Mouse (Mus musculus) left cerebral cortex, adult 18-20 months (tissue): ENCODE measurements at regions not wholly inside any gene's neighbourhood (a gene's known extent, or its start where the extent isn't known, plus 50 kb on each side); places are given as distances from the start of the nearest gene placed in this dataset.

Experiments used
- DNase-seq, 2 experiments: peaks; one replicate each; pipeline ENCODE4 v3.0.0; 2021 to 2022; ENCODE audit warnings: low spot score in 2 of 2, mixed read lengths in 1 of 2

GRCm38 (mm10) chr3:143822564-143823394 lies 382.2 kb downstream of the Lmo4 start:
- no peak for DNase-seq

GRCm38 (mm10) chr3:143807544-143807943 lies 397.5 kb downstream of the Lmo4 start:
- no peak for DNase-seq

- DNase-seq, result no peak
Observed at GRCm38 (mm10) chr3:143806940-143807339, 398.1 kb downstream of the Lmo4 start.

- DNase-seq, result no peak
Observed at GRCm38 (mm10) chr3:143797850-143798249, 407.2 kb downstream of the Lmo4 start.

GRCm38 (mm10) chr3:143790905-143791304 lies 414.1 kb downstream of the Lmo4 start:
- no peak for DNase-seq

GRCm38 (mm10) chr3:143789932-143790570 lies 415.0 kb downstream of the Lmo4 start:
- no peak for DNase-seq

DNA sequence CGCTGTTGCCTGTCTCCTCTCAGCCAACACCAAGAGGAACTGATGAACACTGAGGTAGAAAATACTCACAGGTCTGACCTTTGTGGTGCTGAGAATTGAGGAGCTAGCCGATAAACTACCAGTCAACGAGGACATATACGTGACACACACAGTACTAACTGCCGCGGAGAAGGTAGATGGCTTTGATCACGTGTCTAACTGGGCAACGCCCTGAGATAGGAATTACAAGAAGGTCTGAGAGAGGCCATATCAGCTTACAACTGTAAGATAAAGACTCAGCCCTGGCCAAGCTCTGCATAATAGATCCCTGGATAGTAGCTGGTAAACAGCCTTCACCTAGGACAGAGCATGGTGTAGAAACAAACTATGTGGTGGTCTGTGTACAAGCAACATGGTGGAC lies 418.1 kb downstream of the Lmo4 start:
- no peak for DNase-seq

DNA sequence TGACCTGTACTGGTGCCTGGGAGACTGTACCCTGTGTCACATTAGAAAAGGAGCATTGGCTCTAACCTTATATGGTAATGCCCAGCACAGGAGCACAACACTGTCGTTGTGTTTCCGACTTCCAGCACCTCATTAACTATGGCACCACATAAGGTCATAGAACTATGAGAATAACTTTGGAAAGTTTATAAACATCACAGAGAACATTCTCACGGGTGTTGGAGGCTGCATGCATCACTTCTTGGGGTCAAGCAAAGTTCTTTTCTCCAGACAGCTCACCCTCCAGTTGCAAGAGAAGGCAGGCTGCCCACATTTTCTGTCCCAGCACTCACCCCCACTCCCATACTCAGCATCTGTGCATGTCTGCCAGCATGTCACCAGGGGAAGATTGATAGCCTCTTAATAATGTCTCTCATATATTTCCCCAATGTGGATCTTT lies 420.6 kb downstream of the Lmo4 start:
- DNase-seq, result no peak

DNA sequence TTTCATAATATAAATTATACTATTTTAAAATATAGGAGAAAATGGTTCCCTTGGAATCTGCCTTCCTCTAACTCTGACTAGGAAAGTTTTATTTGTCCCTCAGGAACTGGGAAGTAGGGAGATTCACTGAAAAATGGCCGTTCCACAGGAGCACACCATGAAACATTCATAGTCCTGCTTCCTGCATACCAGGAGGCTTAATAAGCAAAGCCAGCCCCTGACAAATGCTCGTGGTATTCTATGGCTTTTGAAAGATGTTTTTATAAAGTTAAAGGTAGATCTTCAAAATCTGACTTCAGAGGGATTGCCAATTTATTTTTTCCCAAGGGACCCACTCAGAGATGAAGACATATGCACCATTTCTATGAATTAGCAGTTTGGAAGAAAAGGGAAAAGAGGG lies 426.9 kb downstream of the Lmo4 start:
- DNase-seq, result no peak

- no peak for DNase-seq
Observed at GRCm38 (mm10) chr3:143759337-143759736, 445.7 kb downstream of the Lmo4 start.

DNA sequence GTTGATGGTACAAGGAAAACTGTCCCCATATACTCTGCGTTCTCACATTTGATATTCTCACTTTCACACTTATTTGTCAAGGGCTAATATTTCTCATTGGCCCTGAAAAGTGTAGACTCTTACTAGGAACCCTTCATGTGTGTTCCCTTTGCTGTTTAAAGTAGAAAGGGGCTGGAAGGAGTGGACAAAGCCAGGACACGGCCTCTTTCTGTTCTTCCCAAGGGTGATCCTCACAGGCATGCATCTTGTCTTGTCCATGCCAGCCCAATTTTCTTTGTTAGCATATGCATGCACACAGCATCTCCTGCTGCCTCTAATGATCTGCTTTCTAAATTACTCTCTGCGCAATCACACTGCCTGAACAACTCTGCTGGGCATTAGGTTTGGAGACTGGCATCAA lies 451.8 kb downstream of the Lmo4 start:
- no peak for DNase-seq

DNA sequence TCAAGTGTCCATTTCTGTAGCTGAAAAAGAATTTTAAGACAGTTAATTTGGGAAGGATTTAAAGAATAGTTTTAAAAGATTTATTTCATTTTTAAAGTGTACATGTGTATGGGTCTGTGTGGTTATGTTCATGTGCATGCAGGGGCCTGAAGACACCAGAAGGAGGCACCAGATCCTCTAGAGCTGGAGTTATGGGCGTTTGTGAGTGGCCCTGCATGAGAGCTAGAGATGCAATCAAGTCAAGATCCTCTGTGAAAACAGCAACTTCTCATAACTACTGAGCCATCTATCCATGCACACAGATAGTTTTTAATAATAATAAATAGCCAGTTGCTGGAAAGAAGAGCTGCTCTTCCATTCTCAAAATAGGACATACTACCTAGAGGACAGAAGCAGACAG lies 452.4 kb downstream of the Lmo4 start:
- DNase-seq, result no peak

- DNase-seq, result no peak
Observed at GRCm38 (mm10) chr3:143750128-143750527, 454.9 kb downstream of the Lmo4 start.

DNA sequence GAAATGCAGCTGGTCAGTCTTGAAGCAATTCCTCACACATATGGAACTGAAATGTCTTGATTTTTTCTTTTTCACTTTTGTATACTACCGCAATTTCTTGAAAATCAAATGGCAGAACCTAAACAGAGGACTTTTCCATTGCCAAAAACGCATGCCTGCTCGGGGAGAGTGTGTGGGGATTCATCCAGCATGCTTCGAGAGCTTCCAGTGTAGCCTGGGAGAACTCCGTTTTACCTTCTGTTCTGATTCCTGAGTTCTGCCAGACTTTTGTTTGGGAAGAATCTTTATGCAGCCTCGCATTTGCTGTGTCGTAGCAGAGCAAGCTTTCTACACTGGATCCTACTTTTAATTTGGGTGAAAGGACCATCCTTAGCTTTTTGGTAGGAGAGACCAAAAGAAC lies 461.4 kb downstream of the Lmo4 start:
- DNase-seq, result peak; percentile 18 to 38

GRCm38 (mm10) chr3:143742786-143743571 lies 462.0 kb downstream of the Lmo4 start:
- DNase-seq, result no peak

DNA sequence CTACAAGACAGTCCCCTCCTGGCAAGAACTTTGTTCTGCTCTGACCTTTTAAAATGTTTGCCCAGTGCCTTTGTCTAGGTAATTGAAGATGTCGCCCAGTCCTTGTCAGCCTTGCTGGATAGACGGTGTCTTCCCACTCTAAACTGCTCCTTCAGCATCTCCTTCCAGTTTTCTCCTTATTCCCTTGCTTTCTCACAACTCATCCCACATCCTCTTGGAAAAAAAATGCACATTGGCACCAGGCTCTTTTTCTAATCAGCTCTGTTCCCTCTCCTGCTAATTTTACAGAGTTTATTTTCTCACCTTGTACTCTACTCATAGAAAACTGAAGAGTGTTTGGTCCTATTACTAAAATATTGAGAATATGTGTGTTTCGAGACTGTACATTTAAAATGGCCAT lies 466.3 kb downstream of the Lmo4 start:
- DNase-seq, result peak in 1 of 2 experiments; percentile 35

DNA sequence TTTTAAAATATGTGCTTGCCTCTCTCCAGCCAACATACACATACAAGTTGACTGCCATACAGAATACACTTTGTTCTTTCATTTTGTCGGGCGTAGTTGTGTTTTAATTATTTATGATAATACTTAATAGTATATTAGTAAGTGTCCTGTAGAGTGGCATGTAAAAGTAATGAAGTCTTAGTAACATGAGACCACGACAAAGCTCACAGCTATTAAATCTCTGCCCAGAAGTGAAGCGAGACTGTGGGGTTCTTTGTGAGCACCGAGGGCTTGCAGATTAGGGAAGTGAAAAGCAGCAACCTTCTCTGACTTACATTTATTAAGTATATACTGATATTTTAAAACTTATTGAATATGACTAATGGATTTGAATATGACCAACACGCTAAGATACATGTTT lies 467.2 kb downstream of the Lmo4 start:
- DNase-seq, result no peak

- DNase-seq, result no peak
Observed at GRCm38 (mm10) chr3:143736651-143737398, 468.2 kb downstream of the Lmo4 start.

DNA sequence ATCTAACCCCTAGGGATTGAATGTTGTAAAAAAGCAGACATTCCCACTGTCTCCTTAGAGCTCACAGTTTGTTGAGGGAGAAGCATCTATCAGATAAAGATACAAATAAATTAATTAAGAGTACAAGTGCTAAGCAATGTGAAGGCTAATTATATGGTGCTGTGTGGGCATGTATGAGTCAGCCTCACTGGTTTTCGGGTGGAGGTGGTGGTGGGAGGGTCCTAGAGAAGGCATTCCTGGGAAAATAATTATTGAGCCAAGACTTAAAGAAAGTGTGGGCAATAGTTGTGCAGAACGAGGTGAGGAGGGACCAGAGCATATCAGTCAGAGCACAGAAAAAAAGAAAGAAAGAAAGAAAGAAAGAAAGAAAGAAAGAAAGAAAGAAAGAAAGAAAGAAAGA lies 470.2 kb downstream of the Lmo4 start:
- no peak for DNase-seq

DNA sequence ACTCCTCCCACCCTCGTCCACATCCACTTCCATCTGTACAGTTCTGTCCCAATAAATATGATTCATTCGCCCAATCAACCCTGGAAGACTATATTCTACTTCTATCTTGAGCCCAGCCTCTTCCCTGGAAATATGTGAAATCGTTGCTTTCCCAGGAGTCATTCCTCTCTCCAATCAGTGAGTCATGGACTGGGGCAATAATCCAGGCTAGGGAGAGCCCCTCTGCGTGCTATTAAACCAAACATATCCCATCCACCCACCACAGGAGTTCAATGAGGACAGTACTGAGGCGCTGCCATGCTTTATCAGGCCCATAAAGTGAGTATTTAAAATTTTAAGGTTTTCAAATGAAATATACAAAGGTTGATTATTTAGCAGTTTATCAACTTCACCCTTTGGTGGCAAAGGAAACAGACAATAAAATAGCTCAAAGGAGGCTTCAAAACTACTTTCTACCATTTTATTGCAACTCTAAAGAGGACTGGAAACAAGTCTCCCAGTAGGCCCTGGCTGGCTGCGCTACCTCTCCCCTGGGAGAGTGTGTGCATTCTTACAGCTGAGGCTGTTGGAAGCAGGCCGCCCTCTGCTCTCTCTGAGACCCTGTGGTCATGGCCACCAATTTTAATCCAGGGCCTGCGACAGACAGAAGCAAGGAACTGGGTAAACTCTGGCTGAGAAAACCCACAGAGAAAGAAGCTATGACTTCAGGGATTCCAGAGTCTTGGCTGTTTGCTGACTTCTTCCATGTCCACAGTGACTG lies 471.9 kb downstream of the Lmo4 start:
- DNase-seq, result no peak
